Mouse (Mus musculus) midbrain, embryonic 12.5 days (tissue): ENCODE measurements at regions not wholly inside any gene's neighbourhood (a gene's known extent, or its start where the extent isn't known, plus 50 kb on each side); places are given as distances from the start of the nearest gene placed in this dataset.

Experiments used
- ATAC-seq: fragments of 200-750 bp; cut with Nextera tagmentation; 2 replicates; pipeline ENCODE4 v1.8.0; 2017; ENCODE audit warnings: low read depth, moderate TSS enrichment, moderate library complexity; ENCODE audit not compliant: low FRiP score
- H3K27ac ChIP-seq: fragments of 300-500 bp; sonication (generic); replicated peaks from 2 replicates; pipeline ENCODE4 v1.5.1; 2016; ENCODE audit warnings: mild to moderate bottlenecking
- H3K27me3 ChIP-seq: fragments of 300-500 bp; sonication (generic); 2 replicates; pipeline ENCODE4 v1.6.1; 2016; ENCODE audit warnings: mild to moderate bottlenecking
- H3K36me3 ChIP-seq: fragments of 300-500 bp; sonication (generic); 2 replicates; pipeline ENCODE4 v1.6.1; 2016
- H3K4me1 ChIP-seq: fragments of 300-500 bp; sonication (generic); 2 replicates; pipeline ENCODE4 v1.6.1; 2016
- H3K4me2 ChIP-seq: fragments of 300-500 bp; sonication (generic); replicated peaks from 2 replicates; pipeline ENCODE4 v1.6.1; 2016; ENCODE audit warnings: mild to moderate bottlenecking, moderate library complexity
- H3K4me3 ChIP-seq: fragments of 300-500 bp; sonication (generic); 2 replicates; pipeline ENCODE4 v1.5.1; 2016; ENCODE audit warnings: mild to moderate bottlenecking
- H3K9ac ChIP-seq: fragments of 300-500 bp; sonication (generic); replicated peaks from 2 replicates; pipeline ENCODE4 v1.6.1; 2016; ENCODE audit warnings: mild to moderate bottlenecking, moderate library complexity
- H3K9me3 ChIP-seq: fragments of 300-500 bp; sonication (generic); 2 replicates; pipeline ENCODE4 v1.6.1; 2016; ENCODE audit warnings: mild to moderate bottlenecking
- WGBS: fragments of 180-500 bp; shearing (Covaris S2); methylation state at CpG from one replicate; pipeline ENCODE4 v1.1.7; 2016; 5-methylcytosine and 5-hydroxymethylcytosine counted together

DNA sequence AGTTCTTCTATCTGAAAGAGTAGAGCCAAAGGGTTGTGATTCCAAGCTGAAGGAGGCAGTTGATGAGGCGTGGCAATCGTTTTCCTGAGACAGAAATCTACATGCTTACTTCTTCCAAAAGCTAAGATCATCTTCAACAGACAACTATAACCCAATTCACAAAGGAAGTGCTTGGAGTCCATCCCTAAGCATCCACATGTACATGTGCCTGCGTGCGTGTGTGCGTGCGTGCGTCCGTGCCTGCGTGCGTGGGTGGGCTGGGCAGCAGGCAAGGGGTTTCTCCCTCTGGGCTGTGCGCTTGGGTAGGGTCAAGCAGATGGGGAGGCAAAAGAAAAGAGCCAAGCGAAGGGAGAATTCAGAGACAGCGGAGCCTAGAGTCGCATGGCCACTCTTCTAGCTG lies 108.2 kb upstream of the Atp1a1 start:
- no peaks in the 10 kb centered on the region for H3K36me3 ChIP-seq
- peaks cover 27% of the 10 kb centered on the region for H3K4me1 ChIP-seq
- no peaks in the 10 kb centered on the region for H3K27me3 ChIP-seq
- no peak overlapping the region for H3K4me3 ChIP-seq
- no peak overlapping the region for H3K9ac ChIP-seq
- H3K4me2 ChIP-seq, result no peak overlapping the region
- peak overlapping the region; percentile 68; the same call in 1 of the 2 replicates for H3K27ac ChIP-seq
- H3K9me3 ChIP-seq, result no peaks in the 10 kb centered on the region
- no peak for ATAC-seq
- WGBS, result 73% methylated on average over 14 of the region's 14 CpGs

DNA sequence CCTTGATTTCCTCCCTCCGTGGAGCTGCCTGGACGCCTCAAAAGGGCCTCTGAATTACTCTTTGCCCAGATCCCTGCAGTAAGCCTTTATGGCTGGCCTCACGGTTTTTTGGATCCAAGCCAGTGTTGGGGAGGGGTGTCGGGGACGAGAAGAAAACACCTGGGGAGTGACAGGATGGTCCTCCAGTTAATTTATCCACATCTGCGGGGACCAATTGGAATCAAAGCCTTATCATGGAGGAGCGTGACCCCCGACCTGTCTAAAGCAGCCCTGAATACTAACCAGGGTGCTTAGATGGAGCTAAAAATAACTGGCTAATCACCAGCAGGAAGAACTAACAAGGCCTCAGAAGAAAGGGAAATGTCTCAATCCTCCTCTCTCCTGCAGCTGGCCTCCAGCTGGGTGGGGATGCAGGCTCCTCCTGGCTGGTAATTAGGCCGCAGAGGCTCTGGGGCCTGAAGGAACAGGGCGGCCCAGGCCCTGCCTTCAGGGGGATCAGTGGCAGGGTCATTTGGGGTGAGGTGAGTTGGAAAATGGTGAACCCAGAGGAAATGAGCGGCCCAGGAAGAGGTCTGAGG lies 107.2 kb upstream of the Atp1a1 start:
- Histone ChIP-seq H3K4me2 (no peak overlapping the region), H3K4me1 (peaks cover 27% of the 10 kb centered on the region), H3K27ac (peak overlapping the region; percentile 70), H3K27me3 (no peaks in the 10 kb centered on the region), H3K36me3 (no peaks in the 10 kb centered on the region), H3K9ac (0 out of 2 replicates have a peak overlapping the region, but pooled peaks have one; percentile 16), H3K4me3 (no peak overlapping the region), H3K9me3 (no peaks in the 10 kb centered on the region)
- 8% methylated on average over 11 of the region's 11 CpGs for WGBS
- peak; percentile 65 for ATAC-seq

DNA sequence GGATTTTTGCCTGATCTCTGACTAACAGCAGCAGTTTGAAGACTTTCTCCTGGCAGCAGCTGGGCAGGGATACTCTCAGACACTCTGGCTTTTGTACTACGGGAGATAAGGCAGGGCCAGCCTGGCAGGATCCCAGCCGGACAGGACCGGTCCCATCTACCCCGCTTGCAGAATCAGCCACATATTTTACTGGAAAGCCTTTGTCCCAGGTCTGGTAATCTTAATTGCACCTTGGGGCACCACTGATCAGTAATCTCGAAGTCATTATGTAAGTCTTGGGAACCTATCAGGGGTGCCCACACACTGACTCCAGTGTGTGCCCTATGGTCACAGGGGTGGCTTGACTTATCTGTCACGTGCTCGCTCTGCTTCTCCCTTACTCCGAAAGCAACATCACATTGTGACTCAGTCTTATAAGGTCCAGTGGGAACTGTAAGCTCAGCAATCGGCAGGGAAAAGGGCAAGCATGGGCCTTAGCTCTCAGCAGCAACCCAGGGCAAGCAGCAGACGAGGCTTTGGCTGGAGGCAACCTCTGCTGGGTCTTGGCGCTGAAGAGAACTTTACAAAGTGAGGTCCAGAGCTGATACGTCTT lies 105.0 kb upstream of the Atp1a1 start:
- Histone ChIP-seq H3K36me3 (no peaks in the 10 kb centered on the region), H3K9me3 (no peaks in the 10 kb centered on the region), H3K4me3 (no peak overlapping the region), H3K4me2 (no peak overlapping the region), H3K27ac (no peak overlapping the region), H3K27me3 (no peaks in the 10 kb centered on the region), H3K4me1 (peaks cover 27% of the 10 kb centered on the region), H3K9ac (no peak overlapping the region)
- ATAC-seq, result no peak
- WGBS, result 84% methylated on average over 12 of the region's 12 CpGs

DNA sequence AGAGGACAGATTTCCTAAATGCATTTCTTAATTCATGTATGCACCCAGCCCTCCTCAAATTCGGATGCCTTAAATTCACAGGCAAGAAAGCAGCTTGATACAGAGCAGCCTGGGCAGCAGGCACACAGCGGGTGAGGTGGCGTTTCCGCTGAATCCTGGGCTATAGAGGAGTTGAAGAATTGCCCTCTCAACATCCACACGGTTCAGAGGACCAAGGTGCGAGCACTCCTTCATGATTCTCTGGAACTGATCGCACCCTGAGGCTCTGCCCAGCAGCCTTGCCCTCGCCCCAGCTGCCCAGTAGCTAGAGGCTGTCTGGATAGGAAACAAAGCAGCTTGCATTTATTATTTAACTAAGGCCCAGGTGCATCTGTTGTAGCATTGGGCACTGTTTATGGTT lies 104.3 kb upstream of the Atp1a1 start:
- H3K27ac ChIP-seq, result peak overlapping the region; percentile 36; the same call in 1 of the 2 replicates
- ATAC-seq, result no peak
- WGBS, result 78% methylated on average over 8 of the region's 8 CpGs
- H3K36me3 ChIP-seq, result no peaks in the 10 kb centered on the region
- H3K9me3 ChIP-seq, result no peaks in the 10 kb centered on the region
- H3K4me3 ChIP-seq, result no peak overlapping the region
- peaks cover 27% of the 10 kb centered on the region for H3K4me1 ChIP-seq
- no peak overlapping the region for H3K4me2 ChIP-seq
- H3K27me3 ChIP-seq, result no peaks in the 10 kb centered on the region
- no peak overlapping the region for H3K9ac ChIP-seq

DNA sequence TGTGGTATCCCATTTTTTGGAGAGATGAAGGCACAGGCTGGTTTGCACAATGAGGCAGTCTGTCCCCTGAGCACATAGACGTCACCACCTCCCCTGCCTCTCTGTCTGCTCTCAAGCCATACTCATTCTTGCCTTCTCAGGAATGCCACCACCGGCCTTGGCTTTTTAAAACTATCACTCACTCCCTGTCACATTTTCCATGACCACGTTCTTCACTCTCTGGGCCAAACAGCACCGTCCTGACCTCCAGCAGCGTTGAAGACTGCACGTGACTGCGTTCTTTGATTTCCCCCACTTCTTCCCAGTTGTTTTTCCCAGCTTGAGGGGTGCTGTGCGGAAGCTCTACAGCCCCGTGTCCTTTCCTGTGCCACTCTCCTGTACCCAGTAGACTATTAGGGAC lies 100.4 kb upstream of the Atp1a1 start:
- no peak overlapping the region for H3K4me2 ChIP-seq
- no peak overlapping the region for H3K4me3 ChIP-seq
- 82% methylated on average over 9 of the region's 9 CpGs for WGBS
- H3K27me3 ChIP-seq, result no peaks in the 10 kb centered on the region
- H3K36me3 ChIP-seq, result no peaks in the 10 kb centered on the region
- no peak overlapping the region for H3K9ac ChIP-seq
- H3K9me3 ChIP-seq, result no peaks in the 10 kb centered on the region
- H3K4me1 ChIP-seq, result peaks cover 17% of the 10 kb centered on the region
- no peak for ATAC-seq
- no peak overlapping the region for H3K27ac ChIP-seq

DNA sequence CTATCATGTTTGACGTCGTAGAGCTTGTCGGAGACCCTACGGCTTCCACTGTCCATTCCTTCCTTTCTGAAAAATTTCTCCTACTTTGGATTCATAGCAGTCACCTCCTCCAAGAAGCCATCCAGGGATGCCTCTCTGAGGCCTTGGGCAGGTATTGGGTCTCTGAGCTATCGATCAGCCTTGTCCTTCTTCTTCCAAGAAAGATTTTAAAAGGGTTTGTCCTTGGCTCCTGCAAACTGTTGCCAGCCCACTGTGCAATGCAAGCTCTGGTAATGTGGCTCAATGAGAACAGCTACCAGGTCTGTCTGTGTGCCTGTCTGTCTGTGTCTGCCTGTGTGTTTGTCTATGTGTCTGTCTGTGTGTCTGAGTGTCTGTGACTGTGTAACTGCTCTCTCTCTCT lies 99.8 kb upstream of the Atp1a1 start:
- H3K27me3 ChIP-seq, result no peaks in the 10 kb centered on the region
- WGBS, result 94% methylated on average over 5 of the region's 5 CpGs
- ATAC-seq, result no peak

DNA sequence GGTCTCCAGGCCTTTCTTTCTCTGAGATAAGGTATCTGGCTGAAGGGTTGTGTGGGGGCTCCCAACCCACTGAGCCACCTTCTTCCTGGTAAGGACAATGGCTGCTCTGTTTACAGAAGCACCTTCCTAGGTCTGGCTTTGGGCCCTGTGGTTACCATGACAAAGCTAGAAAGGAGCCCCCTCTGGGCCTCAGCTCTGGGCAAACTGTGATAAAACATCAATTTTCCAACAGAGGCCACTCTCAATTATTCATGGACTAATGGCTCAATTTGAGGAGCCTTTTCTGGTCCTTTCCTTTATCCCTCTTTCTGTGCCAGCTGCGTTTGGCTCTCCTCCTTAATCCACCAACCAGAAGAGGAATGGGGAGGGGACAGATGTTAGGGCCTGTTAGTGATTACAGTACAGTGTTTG lies 97.3 kb upstream of the Atp1a1 start:
- no peaks in the 10 kb centered on the region for H3K9me3 ChIP-seq
- no peaks in the 10 kb centered on the region for H3K27me3 ChIP-seq
- WGBS, result 11% methylated on average over 1 of the region's 1 CpGs
- H3K36me3 ChIP-seq, result no peaks in the 10 kb centered on the region
- H3K4me2 ChIP-seq, result no peak overlapping the region
- peak overlapping the region; percentile 60; the same call in 1 of the 2 replicates for H3K27ac ChIP-seq
- H3K9ac ChIP-seq, result no peak overlapping the region
- no peak overlapping the region for H3K4me3 ChIP-seq
- H3K4me1 ChIP-seq, result peaks cover 17% of the 10 kb centered on the region
- ATAC-seq, result peak; percentile 69; the same call in 1 of the 2 replicates

More for the DNA sequence above, 99.8 kb upstream of the Atp1a1 start:
- Histone ChIP-seq H3K27ac (no peak overlapping the region), H3K4me3 (no peak overlapping the region), H3K36me3 (no peaks in the 10 kb centered on the region), H3K9me3 (no peaks in the 10 kb centered on the region), H3K4me1 (peaks cover 17% of the 10 kb centered on the region), H3K9ac (no peak overlapping the region), H3K4me2 (no peak overlapping the region)

DNA sequence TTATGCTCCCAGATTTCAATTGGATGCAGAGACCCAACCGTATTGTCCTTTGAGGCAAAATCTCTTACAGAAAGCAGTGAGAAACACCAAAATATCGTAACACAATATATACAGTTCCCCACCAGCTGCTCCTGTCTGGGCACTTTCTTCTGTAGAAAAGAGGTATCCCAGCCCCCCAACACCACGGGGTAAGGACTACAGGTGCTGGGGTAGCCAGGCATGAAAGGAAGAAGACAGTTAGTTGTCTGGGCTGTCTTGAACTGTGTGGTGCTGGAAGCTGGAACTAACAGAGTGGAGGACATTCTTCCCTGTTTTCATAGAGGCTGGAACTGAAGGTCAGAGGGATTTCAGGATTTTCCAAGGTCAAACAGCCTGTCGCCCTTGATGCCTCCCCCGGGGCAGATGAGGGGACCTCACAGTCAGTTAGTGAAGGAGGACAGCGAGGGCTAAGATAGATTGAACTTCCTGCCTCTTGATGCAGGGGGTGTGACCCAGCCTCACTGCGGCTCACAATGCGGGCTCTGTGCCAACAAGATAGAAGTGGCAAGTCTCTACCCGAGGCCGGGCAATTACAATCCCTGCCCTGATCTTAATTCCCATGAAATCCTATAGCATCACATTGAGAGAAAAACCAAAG lies 96.6 kb upstream of the Atp1a1 start:
- peaks cover 17% of the 10 kb centered on the region for H3K4me1 ChIP-seq
- no peak overlapping the region for H3K4me2 ChIP-seq
- H3K36me3 ChIP-seq, result no peaks in the 10 kb centered on the region
- 0 out of 2 replicates have a peak, but pooled peaks have one; percentile 30 for ATAC-seq
- H3K9ac ChIP-seq, result no peak overlapping the region
- H3K9me3 ChIP-seq, result no peaks in the 10 kb centered on the region
- no peak overlapping the region for H3K4me3 ChIP-seq
- no peaks in the 10 kb centered on the region for H3K27me3 ChIP-seq
- 72% methylated on average over 10 of the region's 10 CpGs for WGBS
- H3K27ac ChIP-seq, result no peak overlapping the region

DNA sequence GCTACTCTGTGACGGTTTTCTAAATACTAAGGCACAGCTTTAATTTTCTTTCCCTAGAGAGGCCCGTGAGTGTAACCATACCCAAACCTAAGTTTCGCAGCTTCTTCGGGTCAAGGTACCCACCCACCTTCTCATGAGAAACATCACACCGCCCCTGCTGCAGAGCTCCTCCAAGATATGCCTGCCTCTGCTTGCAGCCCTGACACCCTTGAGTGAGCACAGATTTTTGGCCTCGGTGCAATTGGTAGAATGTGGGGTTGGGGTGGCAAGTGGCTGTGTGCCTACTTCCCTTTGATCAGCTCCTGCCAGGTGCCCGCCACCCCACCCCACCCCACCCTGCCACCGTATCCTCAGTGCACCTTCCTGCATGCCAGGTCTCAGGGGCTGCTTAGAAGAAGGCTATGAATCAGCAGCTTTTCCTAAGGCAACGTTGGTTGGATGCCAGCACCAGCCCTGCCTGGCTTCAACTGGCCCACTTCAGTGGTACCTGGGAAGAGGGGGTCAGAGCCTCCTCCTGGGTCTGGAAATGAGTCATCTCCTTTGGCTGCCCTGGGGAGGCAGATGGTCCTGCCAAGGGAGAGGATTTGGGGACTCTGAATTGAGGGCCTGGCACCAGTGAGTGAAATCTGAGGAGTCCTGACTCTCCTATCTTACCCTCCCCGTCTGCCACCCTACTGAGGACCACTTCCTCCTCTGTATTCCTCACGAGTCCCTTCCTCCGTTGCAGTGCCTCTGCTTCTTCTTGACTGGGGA lies 95.6 kb upstream of the Atp1a1 start:
- ATAC-seq, result no peak
- H3K27ac ChIP-seq, result no peak overlapping the region
- no peak overlapping the region for H3K4me2 ChIP-seq
- H3K27me3 ChIP-seq, result no peaks in the 10 kb centered on the region
- H3K36me3 ChIP-seq, result no peaks in the 10 kb centered on the region
- WGBS, result 84% methylated on average over 12 of the region's 12 CpGs
- peaks cover 17% of the 10 kb centered on the region for H3K4me1 ChIP-seq
- no peaks in the 10 kb centered on the region for H3K9me3 ChIP-seq
- H3K9ac ChIP-seq, result no peak overlapping the region
- H3K4me3 ChIP-seq, result no peak overlapping the region

DNA sequence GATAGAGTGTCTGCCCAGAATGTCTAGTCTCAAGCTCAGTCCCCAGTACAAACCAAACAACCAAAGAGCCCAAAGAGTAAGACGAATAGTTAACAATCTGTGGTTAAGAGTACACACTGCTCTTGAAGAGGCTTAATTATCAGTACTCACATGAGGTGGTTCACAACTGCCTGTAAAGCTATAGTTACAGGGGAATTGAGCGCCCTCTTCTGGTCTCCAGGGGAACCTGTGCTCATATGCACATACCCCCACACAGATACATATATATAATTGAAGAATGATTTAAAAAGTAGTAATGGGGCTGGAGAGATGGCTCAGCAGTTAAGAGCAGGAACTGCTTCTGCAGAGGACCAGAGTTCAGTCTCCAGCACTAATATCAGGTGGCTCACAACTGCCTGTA lies 92.3 kb upstream of the Atp1a1 start:
- Histone ChIP-seq H3K4me1 (peaks cover 9% of the 10 kb centered on the region), H3K36me3 (no peaks in the 10 kb centered on the region), H3K4me3 (no peak overlapping the region), H3K4me2 (no peak overlapping the region), H3K27me3 (no peaks in the 10 kb centered on the region), H3K9me3 (no peaks in the 10 kb centered on the region), H3K27ac (no peak overlapping the region), H3K9ac (no peak overlapping the region)
- 88% methylated on average over 2 of the region's 2 CpGs for WGBS
- ATAC-seq, result no peak

DNA sequence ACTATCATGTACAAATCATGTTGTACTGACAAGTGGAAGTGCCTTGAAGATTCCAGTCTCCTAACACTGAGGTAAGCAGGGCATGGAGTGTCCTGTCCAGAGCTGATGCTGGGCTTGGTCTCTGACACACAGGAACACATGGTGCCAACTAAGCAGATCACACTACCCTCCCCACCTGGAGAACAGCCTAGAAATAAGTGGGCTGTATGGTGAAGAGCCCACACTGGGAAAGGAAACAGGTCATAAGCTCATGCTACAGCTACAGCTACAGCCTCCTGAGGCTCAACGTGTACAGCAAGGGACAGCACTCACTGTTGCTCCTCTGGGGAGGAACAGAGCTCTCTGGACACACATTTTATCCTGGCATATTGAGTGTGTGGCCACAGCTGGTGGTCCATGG lies 89.8 kb upstream of the Atp1a1 start:
- H3K36me3 ChIP-seq, result no peaks in the 10 kb centered on the region
- 74% methylated on average over 1 of the region's 1 CpGs for WGBS
- no peaks in the 10 kb centered on the region for H3K4me1 ChIP-seq
- no peak overlapping the region for H3K27ac ChIP-seq
- H3K4me3 ChIP-seq, result no peak overlapping the region
- H3K9ac ChIP-seq, result no peak overlapping the region
- no peaks in the 10 kb centered on the region for H3K9me3 ChIP-seq
- no peak for ATAC-seq
- no peak overlapping the region for H3K4me2 ChIP-seq
- no peaks in the 10 kb centered on the region for H3K27me3 ChIP-seq
